Mouse (Mus musculus) kidney, adult 2 months (tissue): ENCODE results near the gene Kcnj15.

ENCODE experiments used
- CTCF ChIP-seq: fragments of 200-500 bp; conservative IDR thresholded peaks from 2 replicates; pipeline ENCODE4 v1.5.1; 2011; ENCODE audit warnings: low read depth, mild to moderate bottlenecking, control low read depth, low read length, moderate library complexity, mixed read lengths; ENCODE audit not compliant: insufficient read depth, insufficient read length
- POLR2A ChIP-seq: fragments of 200-500 bp; IDR thresholded peaks from one replicate; pipeline ENCODE4 v1.6.1; 2011; ENCODE audit warnings: low read depth, low read length, control low read depth

GRCm38 (mm10) chr16:95264324-95264723 lies 7.0 kb downstream of the Kcnj15 start:
- TF ChIP-seq POLR2A (no peak), CTCF (no peak)
